Mouse (Mus musculus) CH12F3 (cell line): ENCODE measurements around the gene Rnf166.

ENCODE experiments used
- in situ Hi-C: fragments of 300-500 bp; cut with MboI; formaldehyde crosslinking; loops from 2 replicates; pipeline ENCODE4 v1.14.3; 2020; ENCODE audit warnings: low sequenced_read_pairs

Gene Rnf166

GRCm38 (mm10) chr8:122441326-122441725 lies 34.5 kb downstream of the Rnf166 start:
- in situ Hi-C loops: no loop called here

- in situ Hi-C loops: no loop called here
Observed at GRCm38 (mm10) chr8:122439336-122439735, 36.5 kb downstream of the Rnf166 start.

DNA sequence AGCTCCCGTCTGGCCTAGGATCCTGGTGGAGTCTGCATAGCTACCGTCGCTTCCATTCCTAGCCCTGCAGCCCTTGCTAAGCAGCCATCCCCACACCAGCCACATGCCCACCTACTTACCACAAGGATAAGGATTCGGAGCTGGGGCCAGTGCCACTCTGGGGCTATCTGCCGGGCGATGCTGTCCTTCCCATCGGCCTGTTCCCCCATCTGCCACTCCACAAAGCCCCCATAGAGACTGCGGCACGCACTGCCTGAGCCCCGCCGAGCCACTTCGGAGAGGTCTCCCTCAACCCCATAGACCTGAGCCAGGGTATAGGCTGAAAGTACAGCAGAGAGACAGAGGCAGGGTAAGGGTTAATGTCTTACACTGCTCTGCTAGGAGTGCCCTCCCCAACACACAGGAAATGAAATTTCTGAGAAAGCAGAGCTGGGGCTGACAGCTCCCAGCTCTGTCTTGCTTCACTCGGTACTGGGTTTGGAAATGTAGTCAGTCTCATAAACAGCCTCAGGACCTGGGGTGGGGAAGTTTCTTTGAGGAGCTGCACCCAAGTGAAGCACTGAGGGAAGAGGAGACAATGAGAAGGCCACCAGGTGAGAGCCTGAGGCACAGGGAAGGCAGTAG lies 38.0 kb downstream of the Rnf166 start:
- in situ Hi-C loops: no loop called here

- in situ Hi-C loops: no loop called here
Observed at GRCm38 (mm10) chr8:122436586-122437125, 39.2 kb downstream of the Rnf166 start.

GRCm38 (mm10) chr8:122436146-122436545 lies 39.7 kb downstream of the Rnf166 start:
- in situ Hi-C loops: no loop called here

- in situ Hi-C loops: no loop called here
Observed at GRCm38 (mm10) chr8:122435375-122435774, 40.5 kb downstream of the Rnf166 start.

DNA sequence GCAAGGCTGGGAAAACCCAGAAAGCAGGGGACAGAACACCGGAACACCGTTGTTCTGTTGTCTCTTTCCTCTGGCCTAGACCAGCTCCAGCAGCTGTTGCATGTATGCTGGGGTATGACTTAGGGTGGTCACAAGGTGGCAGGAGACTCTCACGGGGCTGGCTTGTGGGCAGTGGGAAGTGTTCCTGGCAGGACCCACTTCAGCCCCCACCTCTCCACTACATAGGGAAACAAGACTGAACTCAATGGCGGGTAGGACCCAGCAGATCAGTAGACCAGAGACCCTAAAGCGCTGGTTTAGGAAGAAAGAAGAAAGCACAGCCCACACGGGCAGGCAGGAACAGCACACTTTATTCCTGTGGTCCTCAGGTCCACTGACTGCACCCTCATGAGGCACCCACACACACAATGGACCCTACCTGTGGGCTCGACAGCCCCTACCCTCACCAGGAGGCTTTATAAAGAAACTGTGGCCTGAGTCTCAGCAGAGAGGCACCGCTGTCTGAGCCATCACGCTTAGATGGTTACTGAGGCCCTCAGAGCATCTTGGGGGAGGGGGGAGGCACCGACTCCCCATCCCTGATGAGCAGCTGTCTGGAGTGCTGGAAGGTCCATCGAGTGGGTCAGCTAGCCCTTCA lies 42.5 kb downstream of the Rnf166 start:
- in situ Hi-C loops: no loop called here

DNA sequence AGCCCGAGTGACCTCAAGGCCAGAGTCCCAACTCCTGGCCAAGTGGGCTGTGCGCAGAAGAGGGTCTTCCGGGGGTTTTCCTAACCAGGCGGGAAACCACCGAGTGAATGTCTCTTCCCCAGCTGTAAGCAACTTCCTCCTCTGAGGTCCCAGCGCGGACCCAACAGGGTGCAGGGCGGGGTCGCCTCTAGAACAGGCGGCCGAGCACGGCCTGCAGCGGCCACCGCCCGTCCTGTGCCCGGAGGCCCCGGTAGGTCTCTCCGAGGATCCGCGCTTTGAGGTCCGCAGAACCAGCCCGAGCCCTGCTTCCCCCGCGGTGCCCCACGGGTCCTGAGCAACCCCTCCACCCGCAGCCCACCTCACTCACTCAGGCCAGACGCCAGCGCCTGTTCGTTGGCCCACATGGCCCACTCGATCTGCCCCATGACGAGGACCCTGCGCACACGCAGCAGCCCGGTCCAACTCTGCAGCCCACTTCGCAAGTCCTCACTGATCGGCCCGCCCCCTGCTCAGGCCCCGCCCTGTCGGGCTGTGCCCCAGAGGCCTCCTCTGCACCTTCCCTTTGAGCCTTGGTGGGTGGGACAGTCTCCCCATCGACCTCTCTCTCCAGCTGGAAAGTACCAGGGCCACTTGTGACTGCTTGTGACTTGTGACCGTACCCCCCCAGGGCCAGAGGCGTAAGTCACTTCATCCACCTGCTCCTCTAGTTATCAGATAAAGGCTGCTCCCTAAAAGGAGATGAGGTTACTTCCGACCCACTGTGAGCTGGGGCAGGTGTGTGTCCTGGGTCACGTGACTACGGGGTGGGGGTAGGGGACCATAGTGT lies 43.2 kb downstream of the Rnf166 start, which contains the start of gene Cyba:
Cyba (minus strand) TSS at position 488 of the 826 bp plus-strand sequence.
- in situ Hi-C loops: no loop called here

DNA sequence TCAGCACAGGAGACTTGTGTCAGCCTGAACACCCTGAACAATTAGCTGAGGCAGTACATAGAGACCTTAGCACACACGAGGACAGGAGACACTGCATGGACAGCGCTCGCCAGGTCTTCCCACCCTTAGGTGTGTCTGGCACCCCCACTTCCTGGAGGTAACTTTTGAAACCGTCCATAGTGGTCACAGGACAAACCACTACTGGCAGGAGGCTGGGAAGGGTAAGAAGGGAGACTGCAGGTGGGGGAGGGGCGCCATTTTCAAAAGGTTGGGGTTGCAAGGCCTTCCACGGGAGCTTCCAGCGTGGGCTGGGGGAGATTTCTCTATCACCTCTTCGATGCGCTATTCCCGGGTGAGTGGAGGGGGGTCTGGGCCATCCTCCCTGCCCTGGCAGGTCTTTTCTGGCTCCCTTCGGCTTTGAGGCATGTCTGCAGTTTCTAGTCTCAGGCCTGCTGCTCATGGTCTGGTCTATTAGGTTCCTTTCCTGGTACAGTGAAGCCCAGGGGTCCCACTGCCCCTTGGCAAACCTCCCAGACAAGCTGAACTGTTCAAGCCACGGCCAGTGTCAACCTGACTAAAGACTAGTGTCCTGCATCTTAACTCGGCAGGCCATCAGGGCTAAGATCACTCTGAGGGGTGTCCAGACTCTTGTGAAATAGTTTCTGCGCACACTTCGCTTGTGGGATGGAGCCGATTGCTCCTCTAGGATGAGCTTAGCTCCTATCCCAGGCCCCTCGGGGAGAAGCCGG lies 44.0 kb downstream of the Rnf166 start:
- in situ Hi-C loops: no loop called here

DNA sequence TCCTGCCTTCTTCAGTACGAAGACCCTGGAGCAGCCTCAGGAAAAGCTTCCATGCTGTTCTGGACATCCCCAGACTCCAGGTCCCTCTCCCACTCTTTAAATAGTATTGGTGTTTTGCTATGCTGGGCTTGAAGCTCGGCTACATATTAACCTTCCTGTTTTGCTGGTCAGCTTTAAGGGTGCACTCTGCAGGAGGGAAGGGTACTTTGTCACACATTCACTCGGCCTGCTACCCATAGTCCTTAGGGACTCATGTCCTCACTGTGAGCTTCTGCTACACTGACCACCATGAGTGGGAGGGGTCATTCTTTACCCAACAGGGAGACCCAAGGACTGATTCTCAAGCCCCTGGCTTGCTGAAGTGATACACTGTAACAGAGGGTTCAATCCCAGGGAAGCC lies 45.2 kb downstream of the Rnf166 start:
- in situ Hi-C loops: no loop called here

GRCm38 (mm10) chr8:122430058-122430636 lies 45.7 kb downstream of the Rnf166 start:
- in situ Hi-C loops: no loop called here

DNA sequence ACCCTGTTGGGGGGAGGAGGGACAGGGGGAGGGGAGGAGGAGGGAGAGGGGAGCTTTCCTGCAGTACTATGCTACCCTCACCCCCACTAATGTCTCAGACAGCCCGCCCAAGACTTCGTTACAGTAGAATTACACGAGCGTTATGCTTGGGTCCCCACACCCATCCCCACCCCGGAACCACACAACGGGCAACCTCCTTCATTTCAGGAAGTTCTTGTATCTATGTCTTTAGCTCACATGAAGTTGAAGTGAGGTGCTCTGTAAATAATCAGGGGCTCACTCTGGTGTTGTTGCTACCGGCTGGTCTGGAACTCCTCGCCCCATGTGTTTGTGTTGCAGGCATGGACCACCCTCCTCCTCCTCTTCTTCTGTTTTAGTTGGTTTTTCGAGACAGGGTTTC lies 47.7 kb downstream of the Rnf166 start:
- in situ Hi-C loops: no loop called here

- in situ Hi-C loops: no loop called here
Observed at GRCm38 (mm10) chr8:122427607-122428006, 48.3 kb downstream of the Rnf166 start.

- in situ Hi-C loops: no loop called here
Observed at GRCm38 (mm10) chr8:122426145-122426544, 49.7 kb downstream of the Rnf166 start.

DNA sequence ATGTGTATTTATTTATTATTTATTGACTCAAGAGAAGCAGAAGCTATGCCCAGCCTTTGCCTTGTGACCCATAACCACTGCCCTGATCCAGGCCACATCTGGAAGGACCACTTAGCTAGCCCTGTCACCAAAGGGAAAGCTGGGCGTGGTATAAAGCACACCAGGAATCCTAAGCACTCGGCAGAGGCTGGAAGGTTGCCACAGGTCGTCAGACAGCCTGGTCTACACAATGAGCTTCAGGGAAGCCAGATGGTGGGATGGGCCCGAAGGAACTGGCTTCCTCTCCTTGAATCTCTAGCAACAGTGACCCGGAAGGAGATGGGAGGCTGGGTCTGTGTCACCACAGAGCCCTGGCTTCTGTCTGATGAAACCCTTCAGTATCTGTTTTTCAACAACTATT lies 52.2 kb downstream of the Rnf166 start:
- in situ Hi-C loops: no loop called here

- in situ Hi-C loops: no loop called here
Observed at GRCm38 (mm10) chr8:122423217-122423616, 52.6 kb downstream of the Rnf166 start.

GRCm38 (mm10) chr8:122421376-122422070 lies 54.3 kb downstream of the Rnf166 start, which contains the start of gene Il17c:
TSS of gene Il17c (plus strand) at chr8:122422020.
- in situ Hi-C loops: no loop called here

GRCm38 (mm10) chr8:122419881-122420555 lies 55.8 kb downstream of the Rnf166 start:
- in situ Hi-C loops: no loop called here
